Mouse (Mus musculus): Measurements from ENCODE around the gene Elmo3. TPM values are rescaled to one million over a fixed set of nuclear protein-coding genes. Genes with fewer than 3 reads are reported as not detected.

Elmo3 gene
- 0.71 and 1.3 TPM in 2 replicates for total RNA-seq (2014; rRNA removed)
- polyA plus RNA-seq (2015; fragmentation: Nextera tagmentation; extraction: Ambion mirVana) = 0.81 and 1.3 TPM in 2 replicates

GRCm38 (mm10) chr8:105305211-105306145 lies at the start of gene Elmo3:
Elmo3 (plus strand) TSS chr8:105305601.
- Histone ChIP-seq H3K9ac (replicated peaks; ENCODE audit: low read length, poor library complexity, severe bottlenecking) (peak within 1 kb of the TSS; percentile 44), H3K4me3 (ENCODE audit: low read depth, low read length) (peak within 1 kb of the TSS; percentile 10; the same call in 1 of the 2 replicates)
- WGBS = 9% methylated on average over 30 of the region's 30 CpGs

GRCm38 (mm10) chr8:105257318-105258114 lies 47.9 kb upstream of the Elmo3 start:
- no peaks in the 10 kb centered on the region for H3K9me3 ChIP-seq (ENCODE audit: low read length)
- H3K36me3 ChIP-seq (ENCODE audit: insufficient read depth, low read length) = peaks cover 6% of the 10 kb centered on the region
- H3K9ac ChIP-seq (replicated peaks; ENCODE audit: low read length, poor library complexity, severe bottlenecking) = no peak overlapping the region
- no peak overlapping the region for H3K27ac ChIP-seq (ENCODE audit: low read depth, low read length)
- DNase-seq (ENCODE audit: low spot score) = no peak
- ATAC-seq (ENCODE audit: low FRiP score) = no peak
- H3K4me2 ChIP-seq (ENCODE audit: low read depth, low read length, poor library complexity, severe bottlenecking) = no peak overlapping the region
- peaks cover 32% of the 10 kb centered on the region for H3K27me3 ChIP-seq (ENCODE audit: insufficient read depth, low read length)
- TF ChIP-seq CTCF (IDR thresholded peaks at IDR 0.05) = 0 out of 2 replicates have a peak, but pooled peaks have one; percentile 5
- no peak overlapping the region for H3K4me3 ChIP-seq (ENCODE audit: low read depth, low read length)
- H3K4me1 ChIP-seq (ENCODE audit: insufficient read depth, low read length) = peaks cover 5% of the 10 kb centered on the region; the same call in 1 of the 2 replicates
- WGBS = 67% methylated on average over 7 of the region's 7 CpGs

More at GRCm38 (mm10) chr8:105305211-105306145, at the start of gene Elmo3:
- Histone ChIP-seq H3K9me3 (ENCODE audit: low read length) (no peaks in the 10 kb centered on the region), H3K4me1 (ENCODE audit: insufficient read depth, low read length) (peaks cover 9% of the 10 kb centered on the region; the same call in 1 of the 2 replicates), H3K27ac (ENCODE audit: low read depth, low read length) (no peak within 1 kb of the TSS), H3K36me3 (ENCODE audit: insufficient read depth, low read length) (peaks cover 53% of the 10 kb centered on the region), H3K27me3 (ENCODE audit: insufficient read depth, low read length) (no peaks in the 10 kb centered on the region), H3K4me2 (ENCODE audit: low read depth, low read length, poor library complexity, severe bottlenecking) (peak within 1 kb of the TSS; percentile 47)
- DNase-seq (ENCODE audit: low spot score) = peak; percentile 55
- ATAC-seq (ENCODE audit: low FRiP score) = peak; percentile 51
- peak; percentile 28; the same call in 1 of the 2 replicates for TF ChIP-seq CTCF (IDR thresholded peaks at IDR 0.05)

GRCm38 (mm10) chr8:105258911-105259720 lies 46.3 kb upstream of the Elmo3 start:
- ATAC-seq (ENCODE audit: low FRiP score) = peak; percentile 26
- no peaks in the 10 kb centered on the region for H3K9me3 ChIP-seq (ENCODE audit: low read length)

GRCm38 (mm10) chr8:105259721-105260320 lies 45.6 kb upstream of the Elmo3 start:
- H3K27me3 ChIP-seq (ENCODE audit: insufficient read depth, low read length) = peaks cover 41% of the 10 kb centered on the region
- H3K4me3 ChIP-seq (ENCODE audit: low read depth, low read length) = peak overlapping the region; percentile 29
- TF ChIP-seq CTCF (IDR thresholded peaks at IDR 0.05) = peak; percentile 97
- no peaks in the 10 kb centered on the region for H3K36me3 ChIP-seq (ENCODE audit: insufficient read depth, low read length)
- H3K4me2 ChIP-seq (ENCODE audit: low read depth, low read length, poor library complexity, severe bottlenecking) = peak overlapping the region; percentile 59
- ATAC-seq (ENCODE audit: low FRiP score) (peak; percentile 68), DNase-seq (ENCODE audit: low spot score) (peak; percentile 75)
- WGBS = 4% methylated on average over 30 of the region's 30 CpGs
- 0 out of 2 replicates have a peak overlapping the region, but pooled peaks have one; percentile 3 for H3K9ac ChIP-seq (replicated peaks; ENCODE audit: low read length, poor library complexity, severe bottlenecking)
- no peaks in the 10 kb centered on the region for H3K9me3 ChIP-seq (ENCODE audit: low read length)
- H3K27ac ChIP-seq (ENCODE audit: low read depth, low read length) = no peak overlapping the region
- H3K4me1 ChIP-seq (ENCODE audit: insufficient read depth, low read length) = peaks cover 5% of the 10 kb centered on the region; the same call in 1 of the 2 replicates

More at GRCm38 (mm10) chr8:105258911-105259720, 46.3 kb upstream of the Elmo3 start:
- Histone ChIP-seq H3K4me1 (ENCODE audit: insufficient read depth, low read length) (peaks cover 5% of the 10 kb centered on the region; the same call in 1 of the 2 replicates), H3K27me3 (ENCODE audit: insufficient read depth, low read length) (peaks cover 35% of the 10 kb centered on the region), H3K27ac (ENCODE audit: low read depth, low read length) (no peak overlapping the region), H3K36me3 (ENCODE audit: insufficient read depth, low read length) (no peaks in the 10 kb centered on the region), H3K9ac (replicated peaks; ENCODE audit: low read length, poor library complexity, severe bottlenecking) (0 out of 2 replicates have a peak overlapping the region, but pooled peaks have one; percentile 3), H3K4me3 (ENCODE audit: low read depth, low read length) (peak overlapping the region; percentile 29), H3K4me2 (ENCODE audit: low read depth, low read length, poor library complexity, severe bottlenecking) (peak overlapping the region; percentile 59)
- WGBS = 5% methylated on average over 55 of the region's 55 CpGs
- DNase-seq (ENCODE audit: low spot score) = peak; percentile 54
- TF ChIP-seq CTCF (IDR thresholded peaks at IDR 0.05) = peak; percentile 49
